Mouse (Mus musculus): Measurements from ENCODE around the gene Smarcd1.

Smarcd1 gene

DNA sequence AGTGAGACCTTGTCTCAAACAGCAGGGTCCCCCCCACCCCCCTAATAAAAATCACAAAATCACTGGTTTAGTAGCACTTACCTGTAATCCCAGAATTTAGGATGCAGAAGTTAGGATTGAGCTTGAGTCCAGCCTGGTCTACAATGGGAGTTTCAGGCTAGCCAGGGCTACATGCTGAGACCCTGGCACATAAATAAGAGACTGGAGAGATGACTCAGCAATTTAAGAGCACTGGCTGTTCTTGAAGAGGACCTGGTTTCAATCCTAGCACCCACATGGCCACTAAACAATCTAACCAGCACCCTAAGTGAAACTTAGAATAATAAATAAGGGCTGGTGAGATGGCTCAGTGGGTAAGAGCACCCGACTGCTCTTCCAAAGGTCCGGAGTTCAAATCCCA lies 29.2 kb downstream of the Smarcd1 start:
- no peak for DNase-seq (ENCODE audit: low read depth, low spot score)

DNA sequence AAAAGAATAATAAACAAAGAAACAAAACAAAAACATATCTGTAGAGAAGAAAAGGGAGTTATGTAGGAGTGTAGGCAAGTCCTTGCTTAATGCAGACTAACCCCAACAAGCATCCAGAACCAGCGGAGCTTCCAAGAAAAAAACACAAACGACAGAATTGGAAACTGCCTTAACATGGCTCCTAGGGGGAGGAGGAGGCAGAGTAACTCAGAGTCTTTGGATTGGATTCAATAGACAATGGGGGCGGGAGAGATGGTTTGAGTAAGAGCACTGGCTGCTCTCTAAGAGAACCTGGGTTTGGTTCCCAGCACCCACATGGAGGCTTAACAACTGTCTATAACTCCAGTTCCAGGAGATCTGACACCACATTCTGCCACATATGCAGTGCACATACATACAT lies 29.7 kb downstream of the Smarcd1 start:
- DNase-seq (ENCODE audit: low read depth, low spot score): no peak

DNA sequence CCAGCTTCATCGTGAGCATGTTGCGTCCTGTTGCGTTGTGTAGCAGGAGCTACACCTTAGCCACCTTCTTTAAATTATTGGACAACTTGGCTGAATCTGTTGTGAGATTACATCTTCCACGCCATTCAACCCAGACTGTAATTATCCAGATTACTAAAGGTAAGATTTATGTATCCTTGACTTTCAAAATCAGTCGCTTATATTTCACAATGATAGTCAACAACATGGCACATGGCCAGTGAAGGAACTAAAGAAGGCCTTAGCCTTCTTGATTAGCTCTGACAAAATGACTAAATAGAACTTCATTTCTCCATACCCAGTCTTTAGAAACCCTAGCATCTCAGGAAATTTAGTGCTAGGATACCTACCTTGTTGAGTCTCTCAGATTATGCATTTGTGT lies 31.3 kb downstream of the Smarcd1 start:
- no peak for DNase-seq (ENCODE audit: low read depth, low spot score)

DNA sequence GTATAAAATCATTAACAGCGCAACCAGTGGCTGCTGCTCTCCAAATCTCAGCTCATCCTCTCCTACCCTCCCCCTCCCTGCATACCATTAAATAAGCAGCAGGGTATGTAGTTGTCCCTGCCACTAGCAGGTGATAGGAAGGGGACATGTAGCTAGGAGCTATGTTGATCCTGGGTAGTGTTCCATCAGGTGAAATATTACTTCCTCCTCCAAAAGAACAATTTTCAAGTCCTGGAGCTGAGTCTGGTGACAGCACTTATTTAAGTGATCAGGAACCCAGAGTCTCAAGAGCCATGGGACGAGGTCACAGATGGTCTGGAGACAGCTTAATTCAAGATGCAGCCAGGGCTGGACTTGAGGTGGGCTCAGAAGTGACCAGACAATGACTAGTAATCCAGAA lies 33.7 kb downstream of the Smarcd1 start:
- DNase-seq (ENCODE audit: low read depth, low spot score): no peak

DNA sequence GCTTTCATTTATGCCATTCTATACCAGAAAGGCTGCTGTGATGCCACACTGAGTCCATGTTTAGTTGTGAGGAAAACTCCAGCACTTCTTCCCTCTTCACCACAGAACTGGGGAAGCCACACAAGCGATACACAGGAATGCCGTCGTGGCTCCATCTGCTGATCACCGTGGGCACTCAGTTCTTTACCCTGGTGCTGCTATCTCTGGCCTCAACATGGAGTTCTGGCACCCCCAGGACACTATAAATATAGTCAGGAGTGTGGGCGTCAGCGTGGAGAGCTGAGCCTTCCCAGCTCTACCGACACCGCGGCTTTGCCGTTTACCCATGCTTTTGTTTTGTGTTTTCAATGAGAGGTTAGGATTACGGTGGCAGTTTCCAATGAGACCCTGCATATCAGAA lies 34.7 kb downstream of the Smarcd1 start:
- no peak for DNase-seq (ENCODE audit: low read depth, low spot score)

DNA sequence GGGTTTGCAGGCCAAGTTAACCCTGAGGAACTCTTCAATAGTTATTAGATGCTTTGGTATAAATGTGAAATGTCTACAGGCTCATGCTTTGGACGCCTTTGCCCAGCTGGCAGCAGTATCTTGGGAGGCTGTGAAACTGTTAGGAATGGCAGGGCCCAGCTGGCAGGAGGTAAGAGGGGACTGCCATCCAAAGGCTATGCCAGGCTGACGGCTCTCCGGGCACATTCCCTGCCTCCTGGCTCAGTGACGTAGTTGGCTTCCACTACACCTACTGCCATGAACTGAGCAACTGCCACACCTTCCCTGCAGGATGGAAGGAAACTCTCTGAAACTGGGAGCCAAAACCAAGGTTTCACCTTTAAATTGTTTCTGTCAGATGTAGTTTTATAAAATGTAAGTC lies 38.3 kb downstream of the Smarcd1 start:
- no peak for DNase-seq (ENCODE audit: low read depth, low spot score)

DNA sequence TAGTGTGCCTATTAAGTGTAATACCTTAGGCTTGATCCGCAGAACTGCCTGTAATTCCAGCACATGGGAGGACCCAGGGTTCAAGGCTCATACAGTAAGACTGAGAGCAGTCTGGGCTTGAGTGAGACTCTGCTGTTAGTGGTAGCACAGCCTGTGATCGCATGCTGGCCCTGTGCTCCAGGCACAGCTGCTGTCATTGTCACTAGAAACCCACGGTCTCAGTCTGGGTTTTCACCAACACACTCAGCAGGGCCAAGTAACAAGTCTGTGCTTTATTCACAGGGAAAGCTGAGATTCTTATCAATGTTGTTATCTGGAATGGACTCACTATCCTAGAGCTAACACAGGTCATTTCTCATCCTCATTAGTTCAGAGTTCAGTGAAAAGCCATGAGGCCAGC lies 52.3 kb downstream of the Smarcd1 start:
- no peak for DNase-seq (ENCODE audit: low read depth, low spot score)
